ENCODE assay signal across 14 mouse cellular contexts in the genomic region with DNA sequence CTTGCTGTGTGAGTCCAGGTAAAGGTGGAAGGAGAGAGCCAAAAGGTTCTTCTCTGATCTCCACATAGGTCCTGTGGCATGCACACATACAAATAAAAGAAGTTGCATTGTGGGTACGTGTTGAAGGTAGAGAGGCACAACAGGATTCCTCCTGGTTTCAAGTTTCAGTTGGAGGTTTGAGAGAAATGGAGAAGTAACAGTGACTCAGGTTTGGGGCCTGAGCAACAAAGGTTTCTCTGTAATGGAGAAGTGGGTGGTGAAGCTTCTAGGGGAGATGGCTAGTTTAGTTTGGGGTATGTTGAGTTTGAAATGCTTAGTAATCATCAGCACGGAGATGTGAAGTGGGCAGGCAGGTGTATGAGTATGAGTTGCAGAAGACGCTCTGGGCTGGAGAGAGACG.
"Had no signal": no experiment of that assay in that cellular context is flagged by ENCODE, and none has a peak within 500 bp of the region (broad histone marks: within the 10 kb centered on the region; RNA-seq: fewer than 3 reads in every experiment).

No protein-coding gene starts in this region.

- DNase-seq: kidney, adult 11 months; kidney, adult 8-10 months; kidney, postnatal 10 days; kidney, postnatal 36 days; left cerebral cortex, postnatal 4 days; liver, postnatal 0 days; lung, embryonic 14.5 days; midbrain, embryonic 14.5 days; right cerebral cortex, adult 18-20 months; right cerebral cortex, postnatal 14 days; thymus, adult 2 months; thymus, postnatal 14 days; thymus, postnatal 4 days had no signal

- ATAC-seq: liver, postnatal 0 days; lung, postnatal 0 days had no signal
